Mouse (Mus musculus): ENCODE data around the gene Pacsin3.

GRCm38 (mm10) chr2:91278749-91279371 is 23.1 kb downstream of the Pacsin3 start:
- TF ChIP-seq POLR2A (IDR thresholded peaks at IDR 0.05; ENCODE audit: insufficient read depth, low read length) (no peak), CTCF (IDR thresholded peaks at IDR 0.05; ENCODE audit: low read depth, low read length) (peak; percentile 75)

Measured in ES-Bruce4 (cell line).